Mouse (Mus musculus) ES-E14 (cell line): ENCODE data around the gene Smndc1.

Experiments
- CHD2 ChIP-seq: IDR thresholded peaks from 2 replicates; pipeline ENCODE4 v1.6.1; 2014; ENCODE audit warnings: mild to moderate bottlenecking, low read depth, low read length, inconsistent platforms
- HCFC1 ChIP-seq: IDR thresholded peaks from 2 replicates; pipeline ENCODE4 v1.6.1; 2012; ENCODE audit warnings: low read length, inconsistent platforms, borderline replicate concordance; ENCODE audit not compliant: insufficient read depth
- MAFK ChIP-seq: IDR thresholded peaks from 2 replicates; pipeline ENCODE4 v1.6.1; 2014; ENCODE audit warnings: mild to moderate bottlenecking, low read depth, low read length, inconsistent platforms; ENCODE audit not compliant: insufficient read depth
- ZC3H11A ChIP-seq: IDR thresholded peaks from 2 replicates; pipeline ENCODE4 v1.6.1; 2012; ENCODE audit warnings: low read depth, mild to moderate bottlenecking, inconsistent platforms, low read length, borderline replicate concordance
- ZNF384 ChIP-seq: IDR thresholded peaks from 2 replicates; pipeline ENCODE4 v1.6.1; 2012; ENCODE audit warnings: low read depth, low read length, inconsistent platforms

GRCm38 (mm10) chr19:53409663-53410307 lies 19.4 kb upstream of the Smndc1 start:
- TF ChIP-seq CHD2 (no peak), HCFC1 (no peak), ZC3H11A (no peak), MAFK (no peak), ZNF384 (no peak)
